Mouse (Mus musculus): ENCODE results near the gene Tmem184c. TPM values are rescaled to one million over a fixed set of nuclear protein-coding genes. Genes with fewer than 3 reads are reported as not detected.

Tmem184c gene
- polyA plus RNA-seq, 1 experiment from 2014 or later = 21.1 TPM

Other genes starting within 250 kb of the Tmem184c start
- gene Arhgap10, start 92.7 kb downstream of the Tmem184c start, polyA plus RNA-seq (2015; fragmentation: Nextera tagmentation; extraction: Ambion mirVana) = 20.3 and 20.7 TPM in 2 replicates
- 10.0 and 13.0 TPM in 2 replicates for gene Prmt9, start 61.3 kb downstream of the Tmem184c start, polyA plus RNA-seq (2015; fragmentation: Nextera tagmentation; extraction: Ambion mirVana)
- gene Ednra, start 113.8 kb upstream of the Tmem184c start, polyA plus RNA-seq (2015; fragmentation: Nextera tagmentation; extraction: Ambion mirVana) = 38.2 and 42.8 TPM in 2 replicates

Data from heart, embryonic 13.5 days (tissue).